Mouse (Mus musculus) cerebellum, adult 9-11 months (tissue): ENCODE measurements around the gene Gm5965.
A peak's percentile ranks its signal among the peaks of the same experiment; 100 is the strongest.
"Not testable (repeated sequence)": the region's sequence is repeated elsewhere in the genome, so short reads cannot be mapped to it uniquely, and the experiment has no call there.

Experiments
- DNase-seq: peaks from one replicate; pipeline ENCODE4 v3.0.0; 2022

Gene Gm5965

DNA sequence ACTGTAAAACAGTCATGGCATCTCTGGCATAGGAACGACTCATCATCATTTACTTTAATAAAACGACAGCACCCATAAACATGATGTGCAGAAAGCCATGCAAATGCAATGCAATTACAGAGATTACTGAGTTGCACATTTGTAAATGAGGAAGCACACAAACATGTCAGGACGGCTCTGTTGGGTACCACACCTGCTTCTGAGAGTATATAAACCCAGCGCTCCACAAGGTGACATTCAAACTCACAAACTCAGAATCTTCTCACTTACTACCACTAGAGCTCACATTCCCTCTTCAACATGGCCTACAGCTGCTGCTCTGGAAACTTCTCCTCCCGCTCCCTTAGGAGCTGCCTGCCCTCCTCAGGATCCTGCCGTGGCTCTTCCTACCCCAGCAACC is at the start of gene Gm5965:
Gm5965 (plus strand) TSS at position 301 of the 400 bp plus-strand sequence.
- no peak for DNase-seq

DNA sequence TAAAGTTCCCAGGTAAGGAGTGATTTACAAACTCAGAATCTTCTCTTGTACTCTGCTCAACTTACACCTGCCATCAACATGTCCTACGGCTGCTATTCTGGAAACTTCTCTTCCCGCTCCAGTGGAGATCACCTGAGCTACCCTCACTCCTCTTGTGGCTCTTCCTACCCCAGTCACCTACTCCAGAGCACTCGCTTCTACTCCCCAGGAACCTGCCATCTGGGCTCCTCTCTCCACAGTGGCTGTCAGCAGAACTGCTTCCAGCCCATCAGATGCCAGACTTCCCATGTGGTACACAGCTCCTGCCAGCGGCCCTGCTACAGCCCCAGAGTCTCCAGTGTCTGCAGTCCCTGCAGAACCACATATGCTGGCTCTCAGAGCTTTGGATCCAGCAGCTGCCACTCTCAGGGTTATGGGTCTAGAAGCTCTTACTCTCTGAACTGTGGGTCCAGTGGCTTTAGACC is 48.9 kb upstream of the Gm5965 start, which contains the start of gene Krtap13-1:
Krtap13-1 (plus strand) TSS at position 51 of the 464 bp plus-strand sequence.
- peak; percentile 21 for DNase-seq

DNA sequence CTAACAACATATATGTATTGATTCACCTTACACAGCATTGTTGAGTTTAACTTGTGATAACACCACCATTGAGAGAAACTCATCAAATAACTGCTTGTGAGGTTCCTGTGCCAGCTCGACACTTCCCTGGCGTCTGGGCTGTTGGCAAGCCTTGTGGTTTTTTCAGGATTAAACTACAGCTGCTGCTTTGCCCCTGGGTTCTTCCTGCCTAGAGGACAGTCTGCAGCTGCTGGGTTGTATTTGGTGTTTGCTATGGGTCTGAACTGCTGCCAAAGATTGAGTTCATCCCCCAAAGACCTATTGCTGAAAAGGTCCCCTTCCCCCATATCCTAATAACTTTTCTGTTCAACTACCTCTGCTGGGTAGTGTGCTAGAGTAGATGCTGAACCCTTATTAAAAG is 42.3 kb upstream of the Gm5965 start:
- no peak for DNase-seq

DNA sequence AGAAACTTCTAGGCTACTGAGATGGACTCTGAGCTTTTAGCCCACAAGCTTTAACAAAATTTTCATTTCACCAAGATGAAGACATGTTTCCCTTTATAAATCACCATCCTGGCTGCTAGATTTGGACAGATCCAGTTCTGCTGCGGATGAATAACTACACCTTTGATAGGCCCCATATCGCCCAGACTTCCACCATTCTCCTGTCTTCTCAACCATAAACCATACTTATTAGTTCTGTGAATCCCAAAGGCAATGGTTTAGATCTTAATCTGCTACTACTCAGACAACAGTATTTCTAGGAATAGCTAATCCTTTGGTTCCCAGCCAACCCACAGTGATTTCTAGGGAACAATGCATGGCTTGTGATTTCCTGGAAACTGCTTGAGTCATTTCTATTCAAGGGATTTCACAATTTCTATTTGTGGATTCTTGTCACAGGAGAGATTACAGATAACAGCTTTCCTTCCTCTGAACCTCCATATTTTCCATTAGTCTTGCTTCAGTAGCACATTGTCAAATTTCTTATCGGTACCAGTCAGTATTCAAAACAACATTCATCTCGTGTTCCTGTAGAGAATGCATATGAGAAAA is 32.9 kb upstream of the Gm5965 start:
- no peak for DNase-seq

DNA sequence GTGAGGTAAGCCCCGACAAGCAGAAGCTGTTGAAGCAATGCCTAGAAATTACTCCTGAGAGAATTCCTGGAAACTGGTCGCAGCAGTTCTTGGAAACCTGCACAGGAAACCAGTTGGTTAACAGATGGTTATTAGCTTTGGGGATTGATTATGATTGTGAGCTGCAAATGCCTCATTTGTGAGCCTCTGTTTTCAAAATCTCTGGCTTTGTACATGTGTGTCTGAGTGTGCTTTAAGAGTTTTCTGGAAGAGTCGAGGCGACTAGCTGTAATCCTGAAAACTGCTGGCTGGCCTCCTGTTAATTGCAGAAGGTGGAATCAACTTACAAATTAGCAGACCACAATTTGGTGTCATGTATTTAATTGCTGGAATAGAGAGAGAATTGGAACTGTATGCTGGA is 29.8 kb upstream of the Gm5965 start:
- DNase-seq: no peak

DNA sequence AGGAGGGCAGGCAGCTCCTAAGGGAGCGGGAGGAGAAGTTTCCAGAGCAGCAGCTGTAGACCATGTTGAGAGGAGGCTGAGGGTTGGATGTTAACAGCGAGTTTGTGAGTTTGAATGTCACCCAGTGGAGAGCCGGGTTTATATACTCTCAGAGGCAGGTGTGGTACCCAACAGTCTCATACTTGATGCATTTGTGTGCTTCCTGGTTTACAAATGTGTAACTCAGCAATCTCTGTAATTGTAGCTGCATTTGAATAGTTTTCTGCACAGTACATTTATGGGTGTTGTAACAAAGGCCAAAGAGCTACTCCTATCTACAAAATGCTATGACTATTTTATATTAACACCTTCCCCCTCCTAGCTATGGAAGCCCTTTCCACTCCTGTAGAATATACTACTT is 26.2 kb upstream of the Gm5965 start, which contains the start of gene Krtap13:
Krtap13 (minus strand) TSS at position 101 of the 400 bp plus-strand sequence.
- DNase-seq: not testable (repeated sequence)

DNA sequence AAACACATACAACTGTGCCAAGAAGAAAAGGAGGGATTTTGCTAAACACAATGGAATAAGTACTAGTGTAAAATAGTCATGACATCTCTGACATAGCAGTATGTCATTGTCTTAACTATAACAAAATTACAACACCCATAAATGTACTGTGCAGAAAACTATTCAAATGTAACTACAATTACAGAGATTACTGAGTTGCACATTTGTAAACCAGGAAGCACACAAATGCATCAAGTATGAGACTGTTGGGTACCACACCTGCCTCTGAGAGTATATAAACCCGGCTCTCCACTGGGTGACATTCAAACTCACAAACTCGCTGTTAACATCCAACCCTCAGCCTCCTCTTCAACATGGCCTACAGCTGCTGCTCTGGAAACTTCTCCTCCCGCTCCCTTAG is 19.1 kb upstream of the Gm5965 start, which contains the start of gene 2310034C09Rik:
2310034C09Rik (plus strand) TSS at position 301 of the 400 bp plus-strand sequence.
- DNase-seq: not testable (repeated sequence)

DNA sequence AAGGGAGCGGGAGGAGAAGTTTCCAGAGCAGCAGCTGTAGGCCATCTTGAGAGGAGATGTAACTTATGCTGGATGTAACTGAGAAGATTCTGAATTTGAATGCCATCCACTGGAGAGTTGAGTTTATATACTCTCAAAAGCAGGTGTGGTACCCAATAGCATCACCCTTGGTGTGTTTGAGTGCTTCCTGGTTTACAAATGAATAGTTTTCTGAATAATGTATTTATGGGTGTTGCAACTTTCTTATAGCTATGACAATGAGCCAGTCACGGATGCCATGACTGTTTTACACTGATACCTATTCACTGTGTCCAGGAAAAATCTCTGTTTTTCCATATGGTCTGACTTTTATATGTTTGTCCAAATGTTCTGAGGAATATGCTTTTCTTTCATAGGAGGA is 3.6 kb upstream of the Gm5965 start, which contains the start of gene 2310057N15Rik:
2310057N15Rik (minus strand) TSS at position 101 of the 400 bp plus-strand sequence.
- no peak for DNase-seq

DNA sequence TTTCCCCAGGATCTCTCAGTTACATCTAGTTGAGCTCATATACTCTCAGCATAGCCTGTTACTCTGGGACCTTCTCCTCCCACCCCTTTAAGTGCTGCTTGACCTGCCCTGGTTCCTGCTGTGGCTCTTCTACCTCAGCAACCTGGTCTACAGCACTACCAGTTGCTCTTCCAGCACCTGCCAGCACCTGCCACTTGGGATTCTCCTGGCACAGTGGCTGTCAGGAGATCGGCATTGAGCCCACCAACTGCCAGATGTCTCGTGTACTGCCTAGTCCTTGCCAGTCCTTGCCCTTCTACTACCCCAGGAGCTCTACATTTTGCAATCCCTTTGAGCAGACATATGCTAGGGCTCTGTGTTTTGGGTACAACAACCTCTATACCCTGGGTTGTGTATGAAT is 9.1 kb downstream of the Gm5965 start:
- no peak for DNase-seq

DNA sequence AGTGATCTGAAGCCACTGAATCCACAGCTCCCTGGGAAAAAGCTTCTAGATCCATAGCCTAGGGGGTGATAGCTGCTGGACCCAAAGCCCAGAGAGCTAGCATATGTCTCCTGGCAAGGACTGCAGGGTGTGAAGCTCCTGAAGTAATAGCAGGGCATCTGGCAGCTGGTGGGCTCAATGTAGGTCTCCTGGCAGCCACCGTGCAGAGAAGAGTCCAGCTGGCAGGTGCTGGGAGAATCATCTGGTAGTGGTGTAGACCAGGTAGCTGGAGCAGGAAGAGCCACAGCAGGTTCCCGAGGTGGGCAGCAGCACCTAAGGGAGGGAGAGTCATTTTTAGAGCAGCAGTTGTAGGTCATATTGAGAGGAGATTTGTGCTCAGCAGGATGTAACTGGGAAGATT is 34.1 kb downstream of the Gm5965 start, which contains the start of gene Gm20741:
Gm20741 (minus strand) TSS at position 394 of the 400 bp plus-strand sequence.
- DNase-seq: peak; percentile 82

DNA sequence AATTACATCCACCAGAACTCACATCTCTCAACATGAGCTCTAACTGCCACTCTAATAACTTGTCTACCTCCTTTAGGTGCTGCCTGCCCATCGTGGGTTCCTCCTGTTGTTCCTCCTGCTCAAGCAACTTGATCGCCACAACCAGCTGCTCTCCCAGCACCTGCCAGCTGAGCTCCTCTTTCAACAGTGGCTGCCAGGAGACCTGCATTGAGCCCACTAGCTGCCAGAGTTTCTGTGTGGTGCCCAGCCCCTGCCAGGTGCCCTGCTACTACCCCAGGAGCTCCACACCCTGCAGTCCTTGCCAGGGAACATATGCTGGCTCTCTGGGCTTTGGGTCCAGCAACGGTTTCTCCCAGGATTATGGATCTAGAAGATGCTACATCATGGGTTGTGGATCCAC is 42.4 kb downstream of the Gm5965 start, which contains the start of gene Krtap15:
Krtap15 (plus strand) TSS at position 150 of the 400 bp plus-strand sequence.
- no peak for DNase-seq

DNA sequence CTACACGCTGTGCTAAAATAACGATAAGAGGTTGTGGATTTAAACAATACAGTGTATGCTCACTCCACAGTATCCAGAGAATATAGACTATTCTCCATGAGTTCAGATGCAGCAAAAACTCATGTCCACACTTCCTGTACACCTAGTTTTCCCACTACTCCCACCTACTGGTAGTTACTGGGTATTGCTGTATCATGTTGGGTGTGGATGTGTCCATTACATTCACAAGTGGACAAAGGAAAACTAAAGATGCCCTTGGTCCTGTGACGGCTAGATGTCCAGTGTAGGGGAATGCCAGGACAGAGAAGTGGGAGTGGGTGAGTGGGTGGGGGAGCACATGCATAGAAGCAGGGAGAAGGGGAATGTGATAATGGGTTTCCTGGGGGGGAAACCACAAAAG is 46.0 kb downstream of the Gm5965 start:
- DNase-seq: peak; percentile 9

DNA sequence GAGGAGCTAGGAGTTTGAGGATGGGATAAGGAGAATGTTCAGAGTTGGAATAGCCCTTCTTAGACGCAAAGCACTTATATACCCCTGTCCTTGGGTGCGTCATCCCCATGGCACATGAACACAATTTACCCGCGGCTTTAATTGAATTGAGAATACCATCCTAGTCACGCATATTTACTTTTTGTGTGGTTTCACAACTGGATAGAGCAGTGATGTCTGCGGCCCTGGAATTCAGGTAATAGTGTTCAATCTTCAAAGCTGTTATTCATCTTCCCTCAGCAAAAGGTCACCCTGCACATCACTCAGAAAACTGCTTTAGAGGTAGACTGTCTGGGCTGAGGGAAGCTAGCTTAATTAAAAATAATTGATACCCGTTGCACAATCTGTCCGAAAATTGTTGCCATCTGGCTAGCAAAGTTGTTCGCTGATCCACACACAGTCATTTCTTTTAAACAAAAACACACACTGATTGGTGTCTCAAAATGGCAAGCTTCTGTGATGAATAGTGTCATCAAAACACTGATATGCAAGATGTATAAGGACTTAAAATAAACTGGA is 48.5 kb downstream of the Gm5965 start, which contains the start of gene Krtap14:
Krtap14 (minus strand) TSS at position 51 of the 558 bp plus-strand sequence.
- no peak for DNase-seq

DNA sequence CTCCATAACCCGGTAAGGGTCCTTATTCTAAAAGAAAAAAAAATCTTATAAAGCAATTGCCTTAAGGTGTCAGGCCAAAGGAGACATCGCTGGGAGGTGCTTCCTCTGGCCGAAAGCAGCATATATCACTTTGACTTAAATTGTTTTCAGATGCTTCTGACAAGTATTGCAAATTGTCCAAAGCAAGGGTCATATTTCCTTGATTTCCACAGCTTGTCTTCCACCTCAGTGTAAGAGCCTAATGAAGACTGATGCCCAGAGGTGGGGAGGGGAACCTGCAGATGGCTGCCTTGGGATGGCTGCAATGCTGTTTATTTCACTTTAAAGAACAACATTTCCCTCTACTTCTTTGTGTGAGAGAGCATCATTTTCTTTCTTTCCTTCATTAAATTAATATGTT is 49.3 kb downstream of the Gm5965 start:
- no peak for DNase-seq
